In genomic region chr2:8964952-8965668, GRCm38 (mm10) we compare ENCODE assay signal across 28 mouse cellular contexts.
DNase-seq lines count a peak whose midpoint lies in the region; ATAC-seq lines count a peak whose summit lies in the region.
"Had no signal": no experiment of that assay in that cellular context is flagged by ENCODE, and none has a peak within 500 bp of the region (broad histone marks: within the 10 kb centered on the region; RNA-seq: fewer than 3 reads in every experiment).

No protein-coding gene starts in this region.

- no peak overlapping the region for H3K4me3 ChIP-seq in liver, embryonic 11.5 days (ENCODE audit: low read depth, low read length)
- H3K4me3 ChIP-seq: embryonic facial prominence, embryonic 13.5 days; embryonic facial prominence, embryonic 15.5 days; erythroblast, embryonic 14.5 days; forebrain, embryonic 10.5 days; forebrain, embryonic 12.5 days had no signal

- no peak overlapping the region for H3K27ac ChIP-seq in liver, embryonic 11.5 days (ENCODE audit: low read depth, low read length)
- H3K27ac ChIP-seq: embryonic facial prominence, embryonic 13.5 days; embryonic facial prominence, embryonic 15.5 days; forebrain, embryonic 10.5 days; forebrain, embryonic 12.5 days had no signal

- no peaks in the 10 kb centered on the region for H3K9me3 ChIP-seq in liver, embryonic 11.5 days (ENCODE audit: control insufficient read depth, low read length)
- H3K9me3 ChIP-seq: embryonic facial prominence, embryonic 13.5 days; embryonic facial prominence, embryonic 15.5 days; forebrain, embryonic 10.5 days; forebrain, embryonic 12.5 days; G1E had no signal

- no peak overlapping the region for H3K4me2 ChIP-seq in liver, embryonic 11.5 days
- H3K4me2 ChIP-seq: embryonic facial prominence, embryonic 13.5 days; embryonic facial prominence, embryonic 15.5 days; forebrain, embryonic 12.5 days had no signal

- peak; percentile 78 for DNase-seq in CD4-positive helper T cell, adult 2 months (ENCODE audit: low read depth, low spot score)
- DNase-seq in ovary, adult 18-20 months (ENCODE audit: low spot score): no peak
- DNase-seq in liver, embryonic 11.5 days (ENCODE audit: low spot score): no peak
- no peak for DNase-seq in spleen, postnatal 14 days (ENCODE audit: low spot score in 2 of 2)
- DNase-seq in heart, postnatal 4 days: no peak
- DNase-seq: adrenal gland, adult 2 months; adrenal gland, postnatal 10 days; adrenal gland, postnatal 25 days; B cell, adult 2 months; cerebellum, adult 11 months; cerebellum, adult 18-20 months; cerebellum, adult 8-10 months; cerebellum, adult 9-11 months; cerebellum, postnatal 14 days; cerebellum, postnatal 36 days; embryo, embryonic 11 days had no signal

- H3K36me3 ChIP-seq in liver, embryonic 11.5 days (ENCODE audit: control insufficient read depth, insufficient read depth, low read length): no peaks in the 10 kb centered on the region
- H3K36me3 ChIP-seq: embryonic facial prominence, embryonic 13.5 days; embryonic facial prominence, embryonic 15.5 days; forebrain, embryonic 10.5 days; forebrain, embryonic 12.5 days; G1E had no signal

- no peaks in the 10 kb centered on the region for H3K27me3 ChIP-seq in liver, embryonic 11.5 days (replicated peaks; ENCODE audit: control insufficient read depth, insufficient read depth, low read length)
- H3K27me3 ChIP-seq: embryonic facial prominence, embryonic 13.5 days; embryonic facial prominence, embryonic 15.5 days; forebrain, embryonic 12.5 days had no signal

- no peaks in the 10 kb centered on the region for H3K4me1 ChIP-seq in liver, embryonic 11.5 days (replicated peaks; ENCODE audit: control insufficient read depth, insufficient read depth, low read length)
- H3K4me1 ChIP-seq: embryonic facial prominence, embryonic 13.5 days; embryonic facial prominence, embryonic 15.5 days; forebrain, embryonic 10.5 days; forebrain, embryonic 12.5 days had no signal

- ATAC-seq in CD4-positive, CD25-positive, alpha-beta regulatory T cell, adult 4 months: peak; percentile 94
- peak; percentile 95 for ATAC-seq in activated CD4-positive, CD25-positive, alpha-beta regulatory T cell, adult 4 months
- ATAC-seq in inflammation-experienced regulatory T-cells, adult 6 months: peak; percentile 94
- ATAC-seq in liver, embryonic 11.5 days (replicated peaks; ENCODE audit: low FRiP score): no peak
- ATAC-seq: forebrain, embryonic 14.5 days; forebrain, embryonic 16.5 days; Patski had no signal

- 92% methylated on average over 1 of the region's 1 CpGs for WGBS in liver, embryonic 11.5 days

- no peak overlapping the region for H3K9ac ChIP-seq in liver, embryonic 11.5 days (ENCODE audit: low read depth, low read length)
- H3K9ac ChIP-seq: embryonic facial prominence, embryonic 13.5 days; embryonic facial prominence, embryonic 15.5 days; forebrain, embryonic 12.5 days had no signal
